Mouse (Mus musculus): ENCODE data around the gene Eloa. TPM values are rescaled to one million over a fixed set of nuclear protein-coding genes. Genes with fewer than 3 reads are reported as not detected.
A peak's percentile ranks its signal among the peaks of the same experiment; 100 is the strongest.

Eloa gene
- total RNA-seq, 2 experiments from 2014 or later = 64.1 to 64.2 TPM

- no peak for ATAC-seq (replicated peaks; ENCODE audit: low FRiP score, poor library complexity, severe bottlenecking)
These were observed 58.6 kb downstream of the Eloa start for GRCm38 (mm10) chr4:135962946-135963345.

GRCm38 (mm10) chr4:135962198-135962597 lies 59.4 kb downstream of the Eloa start:
- no peak for ATAC-seq (replicated peaks; ENCODE audit: low FRiP score, poor library complexity, severe bottlenecking)

GRCm38 (mm10) chr4:135961709-135962108 lies 59.9 kb downstream of the Eloa start:
- no peak for ATAC-seq (replicated peaks; ENCODE audit: low FRiP score, poor library complexity, severe bottlenecking)

DNA sequence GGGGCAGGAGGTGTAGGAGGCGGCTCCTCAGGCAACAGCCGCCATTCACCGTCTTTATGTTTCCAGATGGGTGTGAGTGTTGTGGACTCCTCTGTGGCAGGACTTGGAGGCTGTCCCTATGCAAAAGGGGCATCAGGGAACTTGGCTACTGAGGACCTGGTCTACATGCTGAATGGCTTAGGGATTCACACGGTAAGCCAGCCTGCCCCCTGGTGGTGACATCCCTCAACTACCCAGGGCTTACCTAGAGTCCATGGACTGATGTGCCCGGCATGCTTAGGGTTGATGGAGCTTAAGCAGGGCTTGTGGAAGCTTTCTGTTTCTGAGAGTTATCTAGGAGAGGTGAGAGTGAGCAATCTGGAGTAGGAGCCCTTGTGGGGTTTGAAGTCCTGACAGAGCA lies 60.8 kb downstream of the Eloa start:
- peak; percentile 44; the same call in 1 of the 2 replicates for ATAC-seq (replicated peaks; ENCODE audit: low FRiP score, poor library complexity, severe bottlenecking)

- ATAC-seq (replicated peaks; ENCODE audit: low FRiP score, poor library complexity, severe bottlenecking) = no peak
These were observed 63.2 kb downstream of the Eloa start for GRCm38 (mm10) chr4:135958354-135958753.

- ATAC-seq (replicated peaks; ENCODE audit: low FRiP score, poor library complexity, severe bottlenecking) = no peak
These were observed 65.7 kb downstream of the Eloa start for GRCm38 (mm10) chr4:135955886-135956285.

GRCm38 (mm10) chr4:135954241-135954640 lies 67.3 kb downstream of the Eloa start:
- ATAC-seq (replicated peaks; ENCODE audit: low FRiP score, poor library complexity, severe bottlenecking) = peak; percentile 79

Other genes with a start within 250 kb of the Eloa start
- gene Srsf10, start 166.0 kb downstream of the Eloa start, total RNA-seq (2015; ENCODE audit: low replicate concordance) = 410 and 552 TPM in 2 replicates
- 431 and 814 TPM in 2 replicates for gene Srsf10, start 166.0 kb downstream of the Eloa start, total RNA-seq (2017; ENCODE audit: low replicate concordance)
- 245 and 298 TPM in 2 replicates for gene Pnrc2, start 147.9 kb downstream of the Eloa start, total RNA-seq (2015; ENCODE audit: low replicate concordance)
- 215 and 282 TPM in 2 replicates for gene Pnrc2, start 147.9 kb downstream of the Eloa start, total RNA-seq (2017; ENCODE audit: low replicate concordance)
- gene Cnr2, start 126.4 kb downstream of the Eloa start, total RNA-seq (2015; ENCODE audit: low replicate concordance) = 4.3 and 5.0 TPM in 2 replicates
- 1.7 and 3.4 TPM in 2 replicates for gene Cnr2, start 126.4 kb downstream of the Eloa start, total RNA-seq (2017; ENCODE audit: low replicate concordance)
- 23.1 and 45.3 TPM in 2 replicates for gene Fuca1, start 101.0 kb downstream of the Eloa start, total RNA-seq (2015; ENCODE audit: low replicate concordance)
- 38.9 and 50.2 TPM in 2 replicates for gene Fuca1, start 101.0 kb downstream of the Eloa start, total RNA-seq (2017; ENCODE audit: low replicate concordance)
- 24.3 and 25.2 TPM in 2 replicates for gene Hmgcl, start 75.3 kb downstream of the Eloa start, total RNA-seq (2015; ENCODE audit: low replicate concordance)
- 19.6 and 30.0 TPM in 2 replicates for gene Hmgcl, start 75.3 kb downstream of the Eloa start, total RNA-seq (2017; ENCODE audit: low replicate concordance)
- gene Gale, start 58.0 kb downstream of the Eloa start, total RNA-seq (2015; ENCODE audit: low replicate concordance) = 1.4 and 6.3 TPM in 2 replicates
- 3.6 and 12.2 TPM in 2 replicates for gene Gale, start 58.0 kb downstream of the Eloa start, total RNA-seq (2017; ENCODE audit: low replicate concordance)
- 16.3 and 18.7 TPM in 2 replicates for gene Lypla2, start 49.1 kb downstream of the Eloa start, total RNA-seq (2015; ENCODE audit: low replicate concordance)
- 6.3 and 12.9 TPM in 2 replicates for gene Lypla2, start 49.1 kb downstream of the Eloa start, total RNA-seq (2017; ENCODE audit: low replicate concordance)
- gene Pithd1, start 34.5 kb downstream of the Eloa start, total RNA-seq (2015; ENCODE audit: low replicate concordance) = 85.8 and 92.6 TPM in 2 replicates
- 78.3 and 100 TPM in 2 replicates for gene Pithd1, start 34.5 kb downstream of the Eloa start, total RNA-seq (2017; ENCODE audit: low replicate concordance)
- 337 and 379 TPM in 2 replicates for gene Rpl11, start 31.7 kb upstream of the Eloa start, total RNA-seq (2015; ENCODE audit: low replicate concordance)
- gene Rpl11, start 31.7 kb upstream of the Eloa start, total RNA-seq (2017; ENCODE audit: low replicate concordance) = 133 and 171 TPM in 2 replicates
- 14.7 TPM in 1 of 2 replicates, not detected in the other for gene Id3, start 121.7 kb upstream of the Eloa start, total RNA-seq (2015; ENCODE audit: low replicate concordance)
- gene Id3, start 121.7 kb upstream of the Eloa start, total RNA-seq (2017; ENCODE audit: low replicate concordance) = 2.7 TPM in 1 of 2 replicates, not detected in the other
- 276 and 287 TPM in 2 replicates for gene E2f2, start 150.6 kb upstream of the Eloa start, total RNA-seq (2015; ENCODE audit: low replicate concordance)
- 288 and 298 TPM in 2 replicates for gene E2f2, start 150.6 kb upstream of the Eloa start, total RNA-seq (2017; ENCODE audit: low replicate concordance)
- not detected in 2 replicates for gene Asap3, start 184.6 kb upstream of the Eloa start, total RNA-seq (2015; ENCODE audit: low replicate concordance)
- gene Asap3, start 184.6 kb upstream of the Eloa start, total RNA-seq (2017; ENCODE audit: low replicate concordance) = 0.53 and 0.90 TPM in 2 replicates
- 1.3 and 2.5 TPM in 2 replicates for gene Tcea3, start 226.0 kb upstream of the Eloa start, total RNA-seq (2015; ENCODE audit: low replicate concordance)
- not detected in 2 replicates for gene Tcea3, start 226.0 kb upstream of the Eloa start, total RNA-seq (2017; ENCODE audit: low replicate concordance)